Mouse (Mus musculus): ENCODE measurements around the gene RPS10-NUDT3. TPM values are rescaled to one million over a fixed set of nuclear protein-coding genes. Genes with fewer than 3 reads are reported as not detected.

Gene RPS10-NUDT3
- polyA plus RNA-seq, 1 experiment from 2014 or later: not detected

DNA sequence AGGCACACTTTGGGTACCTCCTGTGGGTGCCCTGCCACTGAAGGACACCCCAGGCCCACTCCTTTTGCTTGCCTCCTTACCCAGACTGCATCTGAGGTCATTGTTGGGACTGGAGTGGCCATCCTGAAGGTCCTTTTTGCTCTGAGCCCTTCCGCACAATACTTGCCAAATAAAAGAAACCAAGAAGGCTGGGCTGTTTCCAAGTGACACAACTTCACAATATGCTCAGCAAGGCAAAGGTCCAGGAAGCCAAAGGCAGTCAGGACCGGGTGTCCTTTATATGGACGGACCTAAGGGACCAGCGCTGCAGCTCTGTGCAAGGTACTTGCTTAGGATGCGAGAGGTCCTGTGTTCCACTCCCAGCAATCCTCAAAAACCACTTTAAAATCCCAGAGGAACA is 66.8 kb downstream of the RPS10-NUDT3 start:
- Histone ChIP-seq H3K4me2 (no peak overlapping the region), H3K27ac (ENCODE audit: low read depth, low read length) (no peak overlapping the region), H3K27me3 (ENCODE audit: control insufficient read depth, insufficient read depth, low read length) (no peaks in the 10 kb centered on the region), H3K4me3 (ENCODE audit: low read depth, low read length) (no peak overlapping the region), H3K9me3 (replicated peaks; ENCODE audit: control insufficient read depth, low read length) (no peaks in the 10 kb centered on the region), H3K36me3 (ENCODE audit: control insufficient read depth, insufficient read depth, low read length) (no peaks in the 10 kb centered on the region), H3K4me1 (ENCODE audit: control insufficient read depth, insufficient read depth, low read length) (peaks cover 25% of the 10 kb centered on the region), H3K9ac (ENCODE audit: low read depth, low read length) (no peak overlapping the region)
- no peak for ATAC-seq (replicated peaks; ENCODE audit: insufficient number of reproducible peaks, low FRiP score, low TSS enrichment)
- 90% methylated on average over 5 of the region's 5 CpGs for WGBS (ENCODE audit: insufficient replicate concordance)

DNA sequence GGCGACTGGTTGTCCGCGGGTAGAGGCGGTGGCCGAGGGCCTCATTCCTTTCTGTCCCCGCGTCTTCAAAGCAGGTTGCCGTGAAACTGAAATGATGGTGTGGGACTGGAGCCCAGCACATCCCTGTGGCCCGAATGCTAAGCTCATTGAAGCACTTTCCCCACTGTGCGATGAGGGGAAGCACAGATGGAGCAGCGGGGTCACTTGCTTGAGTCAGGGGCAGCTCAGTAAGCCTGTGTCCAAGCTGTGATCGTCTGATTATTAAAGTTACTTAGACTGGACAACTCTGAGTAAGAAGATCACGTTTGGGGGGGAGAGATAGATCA is 69.1 kb downstream of the RPS10-NUDT3 start:
- Histone ChIP-seq H3K36me3 (ENCODE audit: control insufficient read depth, insufficient read depth, low read length) (peaks cover 5% of the 10 kb centered on the region), H3K27ac (ENCODE audit: low read depth, low read length) (no peak overlapping the region), H3K27me3 (ENCODE audit: control insufficient read depth, insufficient read depth, low read length) (no peaks in the 10 kb centered on the region), H3K9ac (ENCODE audit: low read depth, low read length) (peak overlapping the region; percentile 74), H3K4me2 (peak overlapping the region; percentile 93), H3K4me3 (ENCODE audit: low read depth, low read length) (peak overlapping the region; percentile 61), H3K4me1 (ENCODE audit: control insufficient read depth, insufficient read depth, low read length) (peaks cover 37% of the 10 kb centered on the region), H3K9me3 (replicated peaks; ENCODE audit: control insufficient read depth, low read length) (no peaks in the 10 kb centered on the region)
- ATAC-seq (replicated peaks; ENCODE audit: insufficient number of reproducible peaks, low FRiP score, low TSS enrichment): no peak
- under 1% methylated on average over 13 of the region's 13 CpGs for WGBS (ENCODE audit: insufficient replicate concordance)

DNA sequence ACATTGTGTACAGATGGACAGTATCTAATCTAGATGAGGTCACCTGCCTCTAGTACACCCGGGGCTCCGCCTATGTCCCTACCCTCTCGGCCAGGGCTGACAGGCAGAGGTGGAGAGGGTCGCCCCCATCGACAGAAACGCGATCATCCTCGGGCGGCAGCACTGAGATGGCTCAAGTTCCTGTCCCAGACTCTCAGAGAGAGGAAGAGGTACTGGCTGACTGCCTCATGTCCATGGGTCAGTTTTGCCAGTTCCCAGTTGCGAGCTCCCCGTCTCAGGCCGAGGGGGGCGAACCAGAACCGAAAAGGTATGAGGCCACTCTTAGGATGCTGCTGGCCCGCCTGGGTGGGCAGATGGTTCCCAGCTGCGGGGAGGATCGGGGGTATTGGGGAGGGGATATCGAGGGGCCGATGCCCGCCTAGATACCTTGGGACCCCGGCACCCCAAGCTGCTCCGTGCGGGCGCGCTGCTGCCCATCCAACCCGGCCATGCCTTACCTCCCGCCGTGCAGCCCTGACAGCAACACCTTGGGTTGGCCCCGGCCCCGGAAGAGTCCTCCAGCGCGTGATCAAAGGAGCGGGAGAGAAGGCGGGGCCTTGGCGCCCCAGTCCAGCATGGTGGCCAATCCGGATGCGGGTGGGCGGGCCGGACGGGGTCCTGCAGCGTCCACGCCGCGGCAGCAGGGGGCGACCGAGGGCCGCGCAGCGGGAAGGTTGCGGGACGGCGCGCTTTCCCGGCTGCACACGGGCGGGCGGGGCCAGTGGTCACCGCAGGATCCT is 69.7 kb downstream of the RPS10-NUDT3 start, which contains the start of gene AI413582:
Gene AI413582, minus strand, starts transcription at position 594 of the 779 bp plus-strand sequence.
- peak within 1 kb of the TSS; percentile 61 for H3K4me3 ChIP-seq (ENCODE audit: low read depth, low read length)
- peaks cover 5% of the 10 kb centered on the region for H3K36me3 ChIP-seq (ENCODE audit: control insufficient read depth, insufficient read depth, low read length)
- H3K9me3 ChIP-seq (replicated peaks; ENCODE audit: control insufficient read depth, low read length): no peaks in the 10 kb centered on the region
- peak within 1 kb of the TSS; percentile 12; the same call in 1 of the 2 replicates for H3K27ac ChIP-seq (ENCODE audit: low read depth, low read length)
- peak within 1 kb of the TSS; percentile 74 for H3K9ac ChIP-seq (ENCODE audit: low read depth, low read length)
- no peaks in the 10 kb centered on the region for H3K27me3 ChIP-seq (ENCODE audit: control insufficient read depth, insufficient read depth, low read length)
- peak; percentile 89 for ATAC-seq (replicated peaks; ENCODE audit: insufficient number of reproducible peaks, low FRiP score, low TSS enrichment)
- H3K4me1 ChIP-seq (ENCODE audit: control insufficient read depth, insufficient read depth, low read length): peaks cover 38% of the 10 kb centered on the region
- H3K4me2 ChIP-seq: peak within 1 kb of the TSS; percentile 93
- under 1% methylated on average over 57 of the region's 58 CpGs for WGBS (ENCODE audit: insufficient replicate concordance)

DNA sequence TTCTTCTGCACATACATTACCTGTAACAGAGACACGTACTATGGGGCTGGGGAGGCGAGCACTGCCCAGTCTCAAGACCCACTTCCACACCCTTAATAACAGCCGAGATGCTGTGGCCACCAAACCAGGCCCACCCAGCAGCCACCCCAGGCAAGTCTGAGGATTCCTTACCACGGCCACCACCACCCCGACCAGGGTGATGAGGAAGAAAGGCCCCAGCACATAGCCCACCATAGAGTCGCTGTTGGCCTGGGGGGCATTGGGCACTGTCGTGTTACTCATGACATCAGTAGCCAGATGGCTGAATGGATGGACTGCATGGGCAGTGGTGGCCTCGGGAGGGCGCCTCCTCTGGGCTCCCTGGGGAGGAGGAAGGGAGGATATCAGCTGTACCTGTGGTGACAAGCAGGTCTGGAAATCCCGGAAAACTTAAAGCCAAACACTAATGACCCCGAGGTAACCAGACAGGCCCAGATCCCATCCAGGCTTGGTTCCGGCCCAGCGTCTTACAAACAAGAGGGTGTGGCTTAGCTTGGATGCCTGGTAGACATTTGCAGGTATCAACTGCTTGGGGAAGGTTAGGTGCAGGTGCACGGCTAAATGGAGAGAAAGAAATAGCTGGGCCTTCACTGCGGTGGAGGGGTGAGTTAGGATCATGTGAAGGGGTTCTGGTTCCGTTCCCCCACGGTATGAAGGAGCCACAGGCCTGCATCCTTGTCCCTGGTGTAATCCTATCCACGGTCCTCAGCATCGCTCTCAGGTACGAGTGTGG is 70.4 kb downstream of the RPS10-NUDT3 start:
- peaks cover 38% of the 10 kb centered on the region for H3K4me1 ChIP-seq (ENCODE audit: control insufficient read depth, insufficient read depth, low read length)
- peak overlapping the region; percentile 61 for H3K4me3 ChIP-seq (ENCODE audit: low read depth, low read length)
- H3K9ac ChIP-seq (ENCODE audit: low read depth, low read length): peak overlapping the region; percentile 74
- H3K27ac ChIP-seq (ENCODE audit: low read depth, low read length): no peak overlapping the region
- H3K27me3 ChIP-seq (ENCODE audit: control insufficient read depth, insufficient read depth, low read length): no peaks in the 10 kb centered on the region
- peaks cover 5% of the 10 kb centered on the region for H3K36me3 ChIP-seq (ENCODE audit: control insufficient read depth, insufficient read depth, low read length)
- no peaks in the 10 kb centered on the region for H3K9me3 ChIP-seq (replicated peaks; ENCODE audit: control insufficient read depth, low read length)
- WGBS (ENCODE audit: insufficient replicate concordance): 12% methylated on average over 20 of the region's 20 CpGs
- ATAC-seq (replicated peaks; ENCODE audit: insufficient number of reproducible peaks, low FRiP score, low TSS enrichment): no peak
- peak overlapping the region; percentile 93 for H3K4me2 ChIP-seq

DNA sequence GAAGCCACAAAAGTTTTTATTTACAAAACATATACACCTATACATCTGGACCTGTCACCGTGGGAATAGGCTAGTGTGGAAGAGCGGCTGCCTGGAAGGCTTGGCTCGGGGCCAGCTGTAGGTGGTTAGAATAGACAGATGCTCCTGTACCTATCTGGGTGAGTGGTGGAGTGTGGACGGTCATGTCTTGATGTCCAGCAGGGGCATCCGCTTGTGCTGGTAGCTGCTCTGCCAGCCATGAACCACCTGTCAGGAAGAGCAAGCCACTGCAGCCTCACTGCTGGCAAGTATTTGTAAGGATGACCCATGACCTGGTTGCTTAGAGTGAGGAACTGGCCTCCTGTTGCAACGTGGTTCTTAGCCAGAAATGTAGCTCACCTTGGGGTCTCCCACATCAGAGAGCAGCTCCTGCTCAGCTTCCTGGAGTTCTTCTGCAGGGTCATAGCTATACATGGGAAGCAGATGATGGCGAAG is 71.2 kb downstream of the RPS10-NUDT3 start:
- no peaks in the 10 kb centered on the region for H3K9me3 ChIP-seq (replicated peaks; ENCODE audit: control insufficient read depth, low read length)

GRCm38 (mm10) chr17:27561809-27562526 is 73.1 kb downstream of the RPS10-NUDT3 start:
- 65% methylated on average over 9 of the region's 11 CpGs for WGBS (ENCODE audit: insufficient replicate concordance)
- Histone ChIP-seq H3K4me2 (no peak overlapping the region; the same call in 1 of the 2 replicates), H3K9ac (ENCODE audit: low read depth, low read length) (no peak overlapping the region), H3K4me3 (ENCODE audit: low read depth, low read length) (no peak overlapping the region), H3K27me3 (ENCODE audit: control insufficient read depth, insufficient read depth, low read length) (no peaks in the 10 kb centered on the region), H3K9me3 (replicated peaks; ENCODE audit: control insufficient read depth, low read length) (no peaks in the 10 kb centered on the region), H3K27ac (ENCODE audit: low read depth, low read length) (no peak overlapping the region), H3K36me3 (ENCODE audit: control insufficient read depth, insufficient read depth, low read length) (peaks cover 5% of the 10 kb centered on the region), H3K4me1 (ENCODE audit: control insufficient read depth, insufficient read depth, low read length) (peaks cover 49% of the 10 kb centered on the region)
- ATAC-seq (replicated peaks; ENCODE audit: insufficient number of reproducible peaks, low FRiP score, low TSS enrichment): no peak

More for the DNA sequence above, 71.2 kb downstream of the RPS10-NUDT3 start:
- H3K27ac ChIP-seq (ENCODE audit: low read depth, low read length): no peak overlapping the region
- 54% methylated on average over 7 of the region's 7 CpGs for WGBS (ENCODE audit: insufficient replicate concordance)
- no peak overlapping the region for H3K9ac ChIP-seq (ENCODE audit: low read depth, low read length)
- no peak overlapping the region for H3K4me3 ChIP-seq (ENCODE audit: low read depth, low read length)
- H3K4me2 ChIP-seq: no peak overlapping the region
- no peak for ATAC-seq (replicated peaks; ENCODE audit: insufficient number of reproducible peaks, low FRiP score, low TSS enrichment)
- peaks cover 5% of the 10 kb centered on the region for H3K36me3 ChIP-seq (ENCODE audit: control insufficient read depth, insufficient read depth, low read length)
- H3K27me3 ChIP-seq (ENCODE audit: control insufficient read depth, insufficient read depth, low read length): no peaks in the 10 kb centered on the region
- H3K4me1 ChIP-seq (ENCODE audit: control insufficient read depth, insufficient read depth, low read length): peaks cover 43% of the 10 kb centered on the region

GRCm38 (mm10) chr17:27560926-27561480 is 74.0 kb downstream of the RPS10-NUDT3 start:
- peaks cover 5% of the 10 kb centered on the region for H3K36me3 ChIP-seq (ENCODE audit: control insufficient read depth, insufficient read depth, low read length)
- ATAC-seq (replicated peaks; ENCODE audit: insufficient number of reproducible peaks, low FRiP score, low TSS enrichment): no peak
- H3K27me3 ChIP-seq (ENCODE audit: control insufficient read depth, insufficient read depth, low read length): no peaks in the 10 kb centered on the region
- H3K4me1 ChIP-seq (ENCODE audit: control insufficient read depth, insufficient read depth, low read length): peaks cover 41% of the 10 kb centered on the region
- no peak overlapping the region for H3K9ac ChIP-seq (ENCODE audit: low read depth, low read length)
- H3K4me2 ChIP-seq: no peak overlapping the region
- H3K4me3 ChIP-seq (ENCODE audit: low read depth, low read length): no peak overlapping the region
- H3K9me3 ChIP-seq (replicated peaks; ENCODE audit: control insufficient read depth, low read length): no peaks in the 10 kb centered on the region
- H3K27ac ChIP-seq (ENCODE audit: low read depth, low read length): no peak overlapping the region
- WGBS (ENCODE audit: insufficient replicate concordance): 80% methylated on average over 13 of the region's 13 CpGs

DNA sequence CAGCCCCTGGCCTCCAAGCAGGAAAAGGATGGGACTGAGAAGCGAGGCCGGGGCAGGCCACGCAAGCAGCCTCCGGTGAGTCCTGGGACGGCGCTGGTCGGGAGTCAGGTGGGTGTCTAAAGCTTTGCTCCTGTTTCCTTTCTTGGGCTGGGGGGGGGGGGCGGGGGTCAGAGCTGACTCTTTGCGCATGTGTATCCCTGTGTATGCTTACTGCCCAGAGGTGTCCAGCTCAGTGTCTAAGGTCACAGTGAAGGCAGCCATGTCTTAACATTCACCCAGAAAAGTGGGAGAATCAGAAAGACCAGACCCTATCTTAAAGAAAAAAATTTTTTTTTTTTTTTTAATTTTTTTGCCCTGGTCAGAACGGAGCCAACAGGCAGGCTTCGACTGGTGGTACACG is 75.4 kb downstream of the RPS10-NUDT3 start:
- Histone ChIP-seq H3K27ac (ENCODE audit: low read depth, low read length) (no peak overlapping the region), H3K9me3 (replicated peaks; ENCODE audit: control insufficient read depth, low read length) (no peaks in the 10 kb centered on the region), H3K4me2 (no peak overlapping the region), H3K27me3 (ENCODE audit: control insufficient read depth, insufficient read depth, low read length) (no peaks in the 10 kb centered on the region), H3K4me1 (ENCODE audit: control insufficient read depth, insufficient read depth, low read length) (peaks cover 32% of the 10 kb centered on the region), H3K9ac (ENCODE audit: low read depth, low read length) (no peak overlapping the region), H3K4me3 (ENCODE audit: low read depth, low read length) (no peak overlapping the region), H3K36me3 (ENCODE audit: control insufficient read depth, insufficient read depth, low read length) (peaks cover 5% of the 10 kb centered on the region)
- WGBS (ENCODE audit: insufficient replicate concordance): 77% methylated on average over 11 of the region's 12 CpGs
- ATAC-seq (replicated peaks; ENCODE audit: insufficient number of reproducible peaks, low FRiP score, low TSS enrichment): no peak
